Mouse (Mus musculus) neutrophil, adult 5-6 weeks (primary cell): ENCODE measurements around the gene Lcorl. TPM values are rescaled to one million over a fixed set of nuclear protein-coding genes. Genes with fewer than 3 reads are reported as not detected.

Source experiments
- ATAC-seq: fragments of 151-379, 151-347 bp; 2 replicates; pipeline ENCODE4 v1.8.0; 2017; ENCODE audit warnings: mild to moderate bottlenecking, moderate TSS enrichment; ENCODE audit not compliant: insufficient number of reproducible peaks, poor library complexity, low FRiP score, severe bottlenecking; ENCODE audit errors: extremely low read depth
- total RNA-seq: library from RNA; stranded (forward); fragments of 200-1000 nt; gene quantifications from 2 replicates; pipeline ENCODE4 v1.2.3, GENCODE M21; 2017

The Lcorl gene
- total RNA-seq, 1 experiment from 2014 or later: 30.6 TPM

- ATAC-seq: no peak
Measured at GRCm38 (mm10) chr5:45651026-45651703, 206.2 kb downstream of the Lcorl start.

Other genes with a start within 250 kb of the Lcorl start
- not detected in 2 replicates for gene Fam184b, start 218.0 kb downstream of the Lcorl start, total RNA-seq
- 1.2 and 1.5 TPM in 2 replicates for gene Ncapg, start 187.7 kb downstream of the Lcorl start, total RNA-seq